Mouse (Mus musculus): ENCODE results near the gene Gpkow. TPM values are rescaled to one million over a fixed set of nuclear protein-coding genes. Genes with fewer than 3 reads are reported as not detected.
A peak's percentile ranks its signal among the peaks of the same experiment; 100 is the strongest.
"Not testable (repeated sequence)": the region's sequence is repeated elsewhere in the genome, so short reads cannot be mapped to it uniquely, and the experiment has no call there.

Gene Gpkow
- polyA plus RNA-seq, 1 experiment: 10.9 TPM

GRCm38 (mm10) chrX:7745429-7745828 is 48.5 kb downstream of the Gpkow start:
- H3K27ac ChIP-seq (ENCODE audit: insufficient read depth, low read depth, low read length): no peak overlapping the region
- H3K36me3 ChIP-seq (ENCODE audit: control insufficient read depth, insufficient read depth, low read length): no peaks in the 10 kb centered on the region
- H3K27me3 ChIP-seq (replicated peaks; ENCODE audit: control insufficient read depth, insufficient read depth, low read length): no peaks in the 10 kb centered on the region
- no peak overlapping the region for H3K4me3 ChIP-seq (ENCODE audit: insufficient read depth, low read depth, low read length)
- TF ChIP-seq CTCF (conservative IDR thresholded peaks at IDR 0.05; ENCODE audit: insufficient read depth, insufficient read length, low read depth, low read length) (no peak), POLR2A (IDR thresholded peaks at IDR 0.05; ENCODE audit: low read depth, low read length) (no peak)
- no peak for DNase-seq
- whole genome bisulfite sequencing: 78% methylated on average over 8 of the region's 8 CpGs
- no peaks in the 10 kb centered on the region for H3K4me1 ChIP-seq (ENCODE audit: control insufficient read depth, insufficient read depth, low read length)

DNA sequence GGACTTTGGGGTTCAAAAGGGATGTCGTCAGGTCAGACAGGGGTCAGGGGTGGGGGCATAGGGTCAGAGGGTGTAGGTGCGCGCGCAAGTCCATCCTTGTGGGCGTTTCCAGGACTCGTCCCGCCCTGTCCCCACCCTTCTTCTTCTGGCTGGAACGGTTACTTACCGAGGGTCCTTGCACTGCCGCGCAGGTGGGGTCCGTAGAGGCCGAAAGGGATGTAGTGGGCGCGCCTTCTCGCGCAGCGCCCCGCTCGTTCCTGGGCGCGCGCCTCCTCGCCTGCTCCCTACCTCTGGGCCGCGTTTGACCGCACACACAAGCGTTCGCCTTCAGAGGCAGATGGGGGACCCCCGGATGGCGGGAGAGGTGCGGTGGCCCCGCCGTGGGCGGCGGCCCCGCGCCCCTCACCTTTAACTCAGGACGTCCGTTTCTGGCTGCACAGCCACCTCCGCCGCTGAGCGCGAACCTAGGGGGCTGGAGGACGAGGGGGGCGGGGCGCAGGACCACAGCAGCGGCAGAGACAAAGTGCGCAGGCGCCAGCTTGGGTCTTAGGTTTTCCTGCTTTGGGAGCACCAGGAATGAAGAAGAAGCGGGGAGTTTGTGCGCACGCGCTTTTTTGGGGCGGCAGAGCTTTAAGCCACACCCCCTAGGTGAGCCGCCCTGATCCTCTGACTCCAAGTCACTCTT is 53.6 kb downstream of the Gpkow start, which contains the start of gene Ccdc120:
TSS of gene Ccdc120 (minus strand) at position 474 of the 685 bp plus-strand sequence.
- Histone ChIP-seq H3K4me3 (ENCODE audit: insufficient read depth, low read depth, low read length) (peak within 1 kb of the TSS; percentile 62), H3K27ac (ENCODE audit: insufficient read depth, low read depth, low read length) (no peak within 1 kb of the TSS), H3K36me3 (ENCODE audit: control insufficient read depth, insufficient read depth, low read length) (no peaks in the 10 kb centered on the region), H3K27me3 (replicated peaks; ENCODE audit: control insufficient read depth, insufficient read depth, low read length) (no peaks in the 10 kb centered on the region), H3K4me1 (ENCODE audit: control insufficient read depth, insufficient read depth, low read length) (peaks cover 3% of the 10 kb centered on the region; the same call in 1 of the 2 replicates)
- under 1% methylated on average over 48 of the region's 56 CpGs for WGBS
- DNase-seq: peak; percentile 79
- TF ChIP-seq CTCF (conservative IDR thresholded peaks at IDR 0.05; ENCODE audit: insufficient read depth, insufficient read length, low read depth, low read length) (no peak), POLR2A (IDR thresholded peaks at IDR 0.05; ENCODE audit: low read depth, low read length) (no peak)

- WGBS: 5% methylated on average over 3 of the region's 3 CpGs
- DNase-seq: peak; percentile 54
- not testable (repeated sequence) for H3K4me3 ChIP-seq (ENCODE audit: insufficient read depth, low read depth, low read length); H3K27me3 ChIP-seq (replicated peaks; ENCODE audit: control insufficient read depth, insufficient read depth, low read length); H3K4me1 ChIP-seq (ENCODE audit: control insufficient read depth, insufficient read depth, low read length); H3K27ac ChIP-seq (ENCODE audit: insufficient read depth, low read depth, low read length); H3K36me3 ChIP-seq (ENCODE audit: control insufficient read depth, insufficient read depth, low read length)
- TF ChIP-seq CTCF (conservative IDR thresholded peaks at IDR 0.05; ENCODE audit: insufficient read depth, insufficient read length, low read depth, low read length): peak; percentile 22; the same call in 1 of the 2 replicates
Observed at GRCm38 (mm10) chrX:7753627-7754026, 56.7 kb downstream of the Gpkow start.

Other genes starting within 250 kb of the Gpkow start
- gene Foxp3, start 123.5 kb upstream of the Gpkow start, polyA plus RNA-seq (2012; rRNA removed): 0.08 and 0.92 TPM in 2 replicates
- 1.2 and 1.6 TPM in 2 replicates for gene Ppp1r3f, start 122.8 kb upstream of the Gpkow start, polyA plus RNA-seq (2012; rRNA removed)
- gene Ccdc22, start 91.6 kb upstream of the Gpkow start, polyA plus RNA-seq (2012; rRNA removed): 25.3 and 26.6 TPM in 2 replicates
- gene Cacna1f, start 90.0 kb upstream of the Gpkow start, polyA plus RNA-seq (2012; rRNA removed): 0.03 TPM in 1 of 2 replicates, not detected in the other
- 8.0 and 9.2 TPM in 2 replicates for gene Syp, start 58.7 kb upstream of the Gpkow start, polyA plus RNA-seq (2012; rRNA removed)
- 8.9 and 9.2 TPM in 2 replicates for gene Prickle3, start 39.9 kb upstream of the Gpkow start, polyA plus RNA-seq (2012; rRNA removed)
- gene Plp2, start 25.7 kb upstream of the Gpkow start, polyA plus RNA-seq (2012; rRNA removed): 72.2 and 74.1 TPM in 2 replicates
- 17.4 and 22.1 TPM in 2 replicates for gene Magix, start 15.9 kb upstream of the Gpkow start, polyA plus RNA-seq (2012; rRNA removed)
- gene Wdr45, start 17.2 kb downstream of the Gpkow start, polyA plus RNA-seq (2012; rRNA removed): 73.1 and 76.9 TPM in 2 replicates
- gene Gm45208, start 25.1 kb downstream of the Gpkow start, polyA plus RNA-seq (2012; rRNA removed): 0.23 and 0.28 TPM in 2 replicates
- gene Praf2, start 31.3 kb downstream of the Gpkow start, polyA plus RNA-seq (2012; rRNA removed): 33.8 and 40.9 TPM in 2 replicates
- 8.3 and 14.1 TPM in 2 replicates for gene Ccdc120, start 53.8 kb downstream of the Gpkow start, polyA plus RNA-seq (2012; rRNA removed)
- 18.8 and 20.1 TPM in 2 replicates for gene Tfe3, start 65.4 kb downstream of the Gpkow start, polyA plus RNA-seq (2012; rRNA removed)
- 25.5 and 30.3 TPM in 2 replicates for gene Gripap1, start 92.6 kb downstream of the Gpkow start, polyA plus RNA-seq (2012; rRNA removed)
- 0.48 and 0.53 TPM in 2 replicates for gene Kcnd1, start 125.2 kb downstream of the Gpkow start, polyA plus RNA-seq (2012; rRNA removed)
- gene Otud5, start 144.2 kb downstream of the Gpkow start, polyA plus RNA-seq (2012; rRNA removed): 26.8 and 30.4 TPM in 2 replicates
- gene Pim2, start 181.1 kb downstream of the Gpkow start, polyA plus RNA-seq (2012; rRNA removed): 11.4 and 11.5 TPM in 2 replicates
- 50.0 and 50.1 TPM in 2 replicates for gene Slc35a2, start 186.9 kb downstream of the Gpkow start, polyA plus RNA-seq (2012; rRNA removed)
- gene Pqbp1, start 202.1 kb downstream of the Gpkow start, polyA plus RNA-seq (2012; rRNA removed): 45.7 and 58.0 TPM in 2 replicates
- 47.0 and 60.9 TPM in 2 replicates for gene Timm17b, start 202.2 kb downstream of the Gpkow start, polyA plus RNA-seq (2012; rRNA removed)
- gene Gm10491, start 210.7 kb downstream of the Gpkow start, polyA plus RNA-seq (2012; rRNA removed): not detected in 2 replicates
- not detected in 2 replicates for gene Gm10490, start 212.4 kb downstream of the Gpkow start, polyA plus RNA-seq (2012; rRNA removed)
- 0.62 and 0.91 TPM in 2 replicates for gene Pcsk1n, start 222.7 kb downstream of the Gpkow start, polyA plus RNA-seq (2012; rRNA removed)
- gene Eras, start 231.5 kb downstream of the Gpkow start, polyA plus RNA-seq (2012; rRNA removed): not detected in 2 replicates

All from kidney, adult 2 months (tissue).